Mouse (Mus musculus) bone marrow macrophage, adult 2 months (primary cell): ENCODE results near the gene Slc4a4. TPM values are rescaled to one million over a fixed set of nuclear protein-coding genes. Genes with fewer than 3 reads are reported as not detected.

Source experiments
- H3K27ac ChIP-seq: 2 replicates; pipeline ENCODE4 v1.5.1; 2012; ENCODE audit warnings: low read depth, low read length; ENCODE audit not compliant: insufficient read depth
- H3K4me1 ChIP-seq: 2 replicates; pipeline ENCODE4 v1.6.1; 2012; ENCODE audit warnings: low read length; ENCODE audit not compliant: control insufficient read depth, insufficient read depth
- H3K4me3 ChIP-seq: 2 replicates; pipeline ENCODE4 v1.5.1; 2012; ENCODE audit warnings: mild to moderate bottlenecking, low read length, moderate library complexity; ENCODE audit not compliant: insufficient read depth
- CTCF ChIP-seq: IDR thresholded peaks from 2 replicates; pipeline ENCODE4 v1.5.1; 2012; ENCODE audit warnings: low read depth, mild to moderate bottlenecking, low read length, moderate library complexity
- POLR2A ChIP-seq: IDR thresholded peaks from 2 replicates; pipeline ENCODE4 v1.6.1; 2012; ENCODE audit warnings: mild to moderate bottlenecking, low read depth, low read length, borderline replicate concordance
- polyA plus RNA-seq: library from polyadenylated mRNA; stranded (reverse); fragments of >200 nt; gene quantifications from 2 replicates; pipeline ENCODE4 v1.2.4, GENCODE M21; 2012; ENCODE audit not compliant: missing spikeins, insufficient read depth, insufficient read length

Slc4a4 gene
- polyA plus RNA-seq, 1 experiment, result not detected

- TF ChIP-seq CTCF, result no peak
- no peak for TF ChIP-seq POLR2A
- Histone ChIP-seq H3K4me1 (no peaks in the 10 kb centered on the region), H3K4me3 (no peak overlapping the region), H3K27ac (no peak overlapping the region)
Observed at GRCm38 (mm10) chr5:88994533-88994932, 107.9 kb downstream of the Slc4a4 start.

GRCm38 (mm10) chr5:88996246-88996645, 109.6 kb downstream of the Slc4a4 start:
- TF ChIP-seq CTCF, result no peak
- TF ChIP-seq POLR2A, result no peak
- Histone ChIP-seq H3K4me3 (no peak overlapping the region), H3K27ac (no peak overlapping the region), H3K4me1 (no peaks in the 10 kb centered on the region)

GRCm38 (mm10) chr5:88997277-88997676, 110.7 kb downstream of the Slc4a4 start:
- TF ChIP-seq POLR2A (no peak), CTCF (no peak)
- Histone ChIP-seq H3K4me1 (no peaks in the 10 kb centered on the region), H3K27ac (no peak overlapping the region), H3K4me3 (no peak overlapping the region)

DNA sequence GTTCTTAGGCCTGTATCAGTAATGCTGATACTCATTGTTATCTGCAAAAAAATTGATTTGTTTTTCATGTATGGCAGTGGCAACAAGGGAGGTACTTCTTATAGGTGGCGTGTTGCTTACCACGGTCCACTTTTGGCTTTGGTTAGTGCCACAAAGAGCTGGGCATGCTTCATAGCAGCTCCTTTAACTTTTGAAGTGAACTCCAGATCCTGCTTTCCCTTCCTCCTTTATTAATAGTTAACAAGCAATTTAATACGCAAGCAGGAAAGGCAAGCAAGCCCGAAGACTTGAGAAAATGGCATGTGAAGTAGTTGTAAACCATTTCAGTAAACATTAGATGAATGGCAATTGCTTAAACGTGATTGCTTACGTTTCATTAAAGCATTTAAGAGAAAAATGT, 113.2 kb downstream of the Slc4a4 start:
- H3K4me1 ChIP-seq, result no peaks in the 10 kb centered on the region
- no peak overlapping the region for H3K4me3 ChIP-seq
- no peak overlapping the region for H3K27ac ChIP-seq
- no peak for TF ChIP-seq CTCF
- no peak for TF ChIP-seq POLR2A

DNA sequence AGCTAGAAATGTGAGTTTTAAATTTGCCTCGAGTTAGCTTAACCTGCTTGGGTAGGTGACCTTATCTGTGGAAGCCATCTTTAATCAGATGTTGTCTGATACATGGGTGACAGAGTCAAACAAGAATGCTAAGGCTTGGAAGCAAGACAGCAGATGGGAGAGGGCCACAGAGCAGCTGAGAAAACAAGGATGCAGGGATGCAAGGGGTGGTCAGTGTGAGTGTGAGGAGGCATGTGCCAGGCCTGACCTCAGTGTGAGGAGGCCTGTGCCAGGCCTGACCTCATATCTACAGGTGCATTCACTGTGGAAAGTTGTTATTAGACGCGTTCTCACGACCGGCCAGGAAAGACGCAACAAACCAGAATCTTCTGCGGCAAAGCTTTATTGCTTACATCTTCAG, 114.0 kb downstream of the Slc4a4 start:
- H3K4me1 ChIP-seq, result no peaks in the 10 kb centered on the region
- no peak overlapping the region for H3K4me3 ChIP-seq
- TF ChIP-seq POLR2A (no peak), CTCF (no peak)
- H3K27ac ChIP-seq, result no peak overlapping the region

DNA sequence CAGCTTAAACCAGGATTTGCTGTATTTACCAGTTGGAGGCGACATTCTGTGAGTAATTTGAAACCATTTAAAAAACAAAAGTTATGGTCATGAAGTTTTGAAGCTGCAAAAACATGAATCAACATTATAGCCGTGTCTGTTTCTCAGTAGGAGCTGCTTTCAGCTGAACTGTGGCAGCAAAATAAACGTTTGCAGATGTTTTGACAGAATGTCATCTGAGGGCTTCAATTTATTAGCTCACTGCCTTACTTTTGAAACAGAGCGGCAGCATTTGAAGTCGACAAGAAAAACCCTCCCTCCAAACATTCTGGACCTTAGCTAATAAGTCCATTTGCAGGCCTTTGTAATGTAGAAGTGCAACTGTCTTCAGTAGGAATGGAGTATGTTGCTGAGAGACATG, 123.5 kb downstream of the Slc4a4 start:
- TF ChIP-seq POLR2A (no peak), CTCF (no peak)
- H3K4me3 ChIP-seq, result no peak overlapping the region
- no peaks in the 10 kb centered on the region for H3K4me1 ChIP-seq
- H3K27ac ChIP-seq, result no peak overlapping the region

DNA sequence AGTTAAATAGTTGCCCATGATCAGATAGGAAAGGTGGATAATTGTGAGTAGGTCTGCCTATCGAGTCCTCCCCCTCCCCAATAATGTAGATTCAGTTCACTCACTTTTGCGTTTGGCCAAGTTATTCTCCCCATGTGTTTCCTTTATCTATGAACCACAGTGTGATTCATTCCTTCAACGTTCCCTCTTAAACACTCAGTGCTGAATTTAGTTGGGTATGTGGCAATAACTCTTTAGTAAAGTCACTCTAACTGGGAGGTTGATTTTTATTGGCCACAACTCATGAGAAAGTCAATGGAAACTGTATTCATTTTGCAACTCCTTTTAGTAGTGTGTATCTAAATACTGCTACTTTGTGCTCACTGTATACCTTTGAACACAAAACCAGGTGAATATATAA, 125.8 kb downstream of the Slc4a4 start:
- Histone ChIP-seq H3K27ac (no peak overlapping the region), H3K4me3 (no peak overlapping the region), H3K4me1 (no peaks in the 10 kb centered on the region)
- TF ChIP-seq POLR2A (no peak), CTCF (no peak)

- TF ChIP-seq CTCF, result no peak
- TF ChIP-seq POLR2A, result no peak
- H3K4me1 ChIP-seq, result no peaks in the 10 kb centered on the region
- H3K4me3 ChIP-seq, result no peak overlapping the region
- no peak overlapping the region for H3K27ac ChIP-seq
Observed at GRCm38 (mm10) chr5:89014782-89015181, 128.2 kb downstream of the Slc4a4 start.

- Histone ChIP-seq H3K27ac (no peak overlapping the region), H3K4me3 (no peak overlapping the region), H3K4me1 (no peaks in the 10 kb centered on the region)
- no peak for TF ChIP-seq POLR2A
- no peak for TF ChIP-seq CTCF
Observed at GRCm38 (mm10) chr5:89015878-89016277, 129.3 kb downstream of the Slc4a4 start.

GRCm38 (mm10) chr5:89018537-89018936, 131.9 kb downstream of the Slc4a4 start:
- no peak for TF ChIP-seq POLR2A
- no peak for TF ChIP-seq CTCF
- Histone ChIP-seq H3K4me3 (no peak overlapping the region), H3K27ac (no peak overlapping the region), H3K4me1 (no peaks in the 10 kb centered on the region)

DNA sequence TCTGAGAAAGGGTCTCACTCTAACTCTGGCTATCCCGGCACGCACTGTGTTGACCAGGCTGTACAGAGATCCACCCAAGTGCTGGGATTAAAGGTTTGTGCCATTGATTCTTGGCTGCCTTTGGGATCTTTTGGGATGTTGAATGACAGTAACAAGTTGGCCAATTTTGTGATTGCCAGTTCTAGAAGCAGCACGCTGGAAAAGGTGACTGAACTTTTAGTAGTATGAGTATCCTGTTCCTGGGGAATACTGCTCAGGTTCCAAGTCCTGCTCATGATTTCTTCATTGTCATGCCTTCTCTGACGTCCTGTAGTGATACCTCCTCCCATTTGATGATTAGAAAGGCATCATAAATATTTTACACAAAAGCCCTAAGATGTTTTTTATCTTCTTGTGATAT, 137.8 kb downstream of the Slc4a4 start:
- H3K4me1 ChIP-seq, result no peaks in the 10 kb centered on the region
- H3K4me3 ChIP-seq, result no peak overlapping the region
- H3K27ac ChIP-seq, result no peak overlapping the region
- TF ChIP-seq POLR2A (no peak), CTCF (no peak)
